Mouse (Mus musculus): ENCODE data around the gene Zbtb9. TPM values are rescaled to one million over a fixed set of nuclear protein-coding genes. Genes with fewer than 3 reads are reported as not detected.

Zbtb9 gene
- polyA plus RNA-seq, 1 experiment: 10.4 TPM

DNA sequence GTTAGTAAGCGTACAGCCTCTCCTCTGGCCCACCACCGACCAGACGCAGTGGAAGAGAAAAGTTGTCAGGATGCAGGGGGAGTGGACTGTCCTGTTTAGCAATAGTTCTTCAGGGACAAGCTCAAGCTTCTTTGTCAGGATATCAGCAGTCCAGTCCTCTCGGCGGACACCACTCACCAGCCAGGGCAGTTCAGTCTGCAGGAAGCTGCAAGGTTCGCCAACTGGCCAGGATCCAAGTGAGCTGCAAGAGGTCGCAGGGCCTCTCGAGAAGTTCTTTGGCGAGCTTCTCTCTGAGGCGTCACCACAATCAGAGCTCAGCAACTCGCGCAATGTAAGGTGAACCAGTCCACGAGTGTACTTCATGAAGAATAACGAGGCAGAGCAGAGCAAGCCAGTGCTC, 21.4 kb downstream of the Zbtb9 start:
- no peaks in the 10 kb centered on the region for H3K4me1 ChIP-seq (ENCODE audit: control insufficient read depth, insufficient read depth, low read length)
- TF ChIP-seq CTCF (IDR thresholded peaks at IDR 0.05; ENCODE audit: low read depth, low read length): no peak
- TF ChIP-seq POLR2A (IDR thresholded peaks at IDR 0.05; ENCODE audit: borderline replicate concordance, low read depth, low read length): no peak

DNA sequence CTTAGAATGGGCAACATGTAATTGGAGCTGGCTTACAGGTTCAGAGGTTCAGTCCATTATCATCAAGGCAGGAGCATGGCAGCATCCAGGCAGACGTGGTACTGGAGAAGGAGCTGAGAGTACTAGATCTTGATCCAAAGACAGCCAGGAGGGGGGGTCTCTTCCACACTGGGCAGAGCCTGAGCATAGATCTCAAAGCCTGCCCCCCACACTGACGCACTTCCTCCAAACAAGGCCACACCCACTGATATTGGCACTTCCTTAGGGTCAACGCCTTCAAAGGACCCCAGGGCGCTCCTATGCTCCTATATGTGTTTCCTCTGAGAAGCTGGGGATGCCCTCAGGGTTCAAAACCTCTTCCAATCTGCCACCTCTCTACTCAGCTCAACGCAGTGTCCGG, 22.0 kb downstream of the Zbtb9 start:
- Histone ChIP-seq H3K27ac (ENCODE audit: insufficient read depth, low read depth, low read length) (no peak overlapping the region), H3K4me3 (ENCODE audit: insufficient read depth, low read length) (no peak overlapping the region), H3K4me1 (ENCODE audit: control insufficient read depth, insufficient read depth, low read length) (no peaks in the 10 kb centered on the region)
- TF ChIP-seq CTCF (IDR thresholded peaks at IDR 0.05; ENCODE audit: low read depth, low read length) (no peak), POLR2A (IDR thresholded peaks at IDR 0.05; ENCODE audit: borderline replicate concordance, low read depth, low read length) (no peak)

More for the DNA sequence above, 21.4 kb downstream of the Zbtb9 start:
- H3K4me3 ChIP-seq (ENCODE audit: insufficient read depth, low read length): no peak overlapping the region
- no peak overlapping the region for H3K27ac ChIP-seq (ENCODE audit: insufficient read depth, low read depth, low read length)

DNA sequence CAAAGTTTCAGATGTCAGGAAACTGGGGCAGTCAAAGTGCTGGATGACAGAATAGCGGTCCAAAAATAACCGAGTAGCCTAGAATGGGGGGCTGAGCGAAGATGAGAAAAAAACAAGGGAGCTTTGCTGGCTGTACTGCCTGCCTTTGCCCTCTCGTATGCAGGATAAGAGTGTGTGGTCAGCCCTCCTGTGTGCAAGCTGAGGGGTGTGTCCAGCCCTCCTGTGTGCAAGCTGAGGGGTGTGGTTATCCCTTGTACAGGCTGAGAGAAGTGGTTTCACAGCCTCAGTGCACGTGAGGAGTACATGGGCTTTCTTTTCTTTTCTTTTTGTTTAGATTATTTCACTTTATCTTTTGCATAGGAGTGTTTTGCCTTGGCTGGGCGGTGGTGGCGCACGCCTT, 22.6 kb downstream of the Zbtb9 start:
- H3K4me3 ChIP-seq (ENCODE audit: insufficient read depth, low read length): no peak overlapping the region
- H3K27ac ChIP-seq (ENCODE audit: insufficient read depth, low read depth, low read length): no peak overlapping the region
- TF ChIP-seq POLR2A (IDR thresholded peaks at IDR 0.05; ENCODE audit: borderline replicate concordance, low read depth, low read length) (no peak), CTCF (IDR thresholded peaks at IDR 0.05; ENCODE audit: low read depth, low read length) (no peak)
- no peaks in the 10 kb centered on the region for H3K4me1 ChIP-seq (ENCODE audit: control insufficient read depth, insufficient read depth, low read length)

DNA sequence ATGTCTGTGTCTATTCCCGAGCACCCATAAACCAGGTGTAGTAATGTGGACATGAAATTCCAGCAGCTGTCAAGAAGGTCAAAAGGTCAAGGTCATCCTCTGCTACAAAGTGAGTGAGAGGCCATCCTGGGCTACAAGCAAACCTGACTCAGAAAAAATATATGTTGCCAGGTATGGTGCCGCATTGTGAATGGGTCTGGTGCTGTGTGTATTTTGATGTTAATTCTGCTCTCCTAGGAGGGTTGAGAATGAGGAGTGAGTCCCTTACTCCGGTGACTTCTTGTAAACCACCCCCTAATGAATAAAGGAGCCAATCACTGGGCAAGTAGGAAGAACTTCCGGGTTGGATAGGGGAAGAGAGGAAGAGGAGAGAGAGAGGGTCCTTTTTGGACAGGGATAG, 24.7 kb downstream of the Zbtb9 start:
- Histone ChIP-seq H3K4me1 (ENCODE audit: control insufficient read depth, insufficient read depth, low read length) (no peaks in the 10 kb centered on the region), H3K4me3 (ENCODE audit: insufficient read depth, low read length) (no peak overlapping the region), H3K27ac (ENCODE audit: insufficient read depth, low read depth, low read length) (no peak overlapping the region)
- no peak for TF ChIP-seq CTCF (IDR thresholded peaks at IDR 0.05; ENCODE audit: low read depth, low read length)
- TF ChIP-seq POLR2A (IDR thresholded peaks at IDR 0.05; ENCODE audit: borderline replicate concordance, low read depth, low read length): no peak

DNA sequence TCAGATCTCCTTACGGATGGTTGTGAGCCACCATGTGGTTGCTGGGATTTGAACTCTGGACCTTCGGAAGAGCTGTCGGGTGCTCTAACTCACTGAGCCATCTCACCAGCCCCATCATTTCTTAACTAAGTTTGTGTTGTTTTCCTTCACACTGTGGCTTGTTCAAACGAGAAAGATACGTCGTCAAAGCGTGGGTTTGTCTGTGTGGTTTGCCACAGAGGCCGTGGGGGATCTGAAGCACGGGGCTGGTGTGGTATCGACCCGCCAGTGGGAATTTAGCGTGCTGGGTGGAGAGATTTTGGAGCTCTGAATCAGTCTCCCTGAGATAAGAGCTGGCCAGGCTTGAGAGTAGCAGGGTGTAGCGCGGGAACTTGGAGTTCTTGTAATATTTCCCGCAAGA, 25.3 kb downstream of the Zbtb9 start:
- TF ChIP-seq CTCF (IDR thresholded peaks at IDR 0.05; ENCODE audit: low read depth, low read length) (no peak), POLR2A (IDR thresholded peaks at IDR 0.05; ENCODE audit: borderline replicate concordance, low read depth, low read length) (no peak)
- Histone ChIP-seq H3K27ac (ENCODE audit: insufficient read depth, low read depth, low read length) (no peak overlapping the region), H3K4me3 (ENCODE audit: insufficient read depth, low read length) (no peak overlapping the region), H3K4me1 (ENCODE audit: control insufficient read depth, insufficient read depth, low read length) (no peaks in the 10 kb centered on the region)

DNA sequence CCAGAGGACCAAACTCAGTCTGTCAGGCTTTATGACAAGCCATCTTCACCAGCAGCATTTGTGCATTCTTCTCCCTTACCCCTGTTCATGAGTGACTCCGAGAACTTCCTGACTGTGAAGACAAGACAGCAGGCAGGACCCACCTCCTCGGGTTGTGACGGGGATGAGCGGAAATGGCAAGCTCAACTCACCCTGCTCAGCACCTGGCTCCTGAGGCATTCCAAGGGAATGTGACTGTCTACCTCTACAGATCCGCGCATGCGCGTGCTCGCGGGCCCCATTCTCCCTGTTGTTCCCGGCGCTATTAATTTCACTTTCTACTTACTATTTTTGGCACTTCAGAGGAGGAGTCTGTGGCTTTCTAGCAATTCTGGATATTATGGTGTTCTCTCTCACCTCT, 27.0 kb downstream of the Zbtb9 start:
- H3K27ac ChIP-seq (ENCODE audit: insufficient read depth, low read depth, low read length): no peak overlapping the region
- no peak for TF ChIP-seq CTCF (IDR thresholded peaks at IDR 0.05; ENCODE audit: low read depth, low read length)
- no peak for TF ChIP-seq POLR2A (IDR thresholded peaks at IDR 0.05; ENCODE audit: borderline replicate concordance, low read depth, low read length)
- H3K4me3 ChIP-seq (ENCODE audit: insufficient read depth, low read length): no peak overlapping the region
- H3K4me1 ChIP-seq (ENCODE audit: control insufficient read depth, insufficient read depth, low read length): no peaks in the 10 kb centered on the region

DNA sequence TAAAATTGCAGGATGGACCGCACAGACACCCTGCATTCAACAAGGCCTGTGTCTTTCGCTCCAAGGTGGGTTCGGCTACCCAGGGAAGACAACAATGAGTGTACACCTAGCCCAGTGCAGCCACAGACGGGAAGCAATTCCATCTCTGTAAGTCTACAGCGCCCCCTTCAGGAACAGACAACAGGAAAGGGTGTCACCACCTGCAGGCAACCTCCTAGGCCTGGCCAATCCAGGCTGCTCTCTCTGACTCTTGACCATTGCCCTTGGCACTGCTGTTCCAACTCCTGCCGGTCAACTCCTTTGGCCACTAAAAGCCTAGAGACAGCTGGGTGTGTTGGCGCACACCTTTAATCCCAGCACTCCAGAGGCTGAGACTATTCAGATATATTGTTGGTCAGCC, 28.2 kb downstream of the Zbtb9 start:
- Histone ChIP-seq H3K4me3 (ENCODE audit: insufficient read depth, low read length) (no peak overlapping the region), H3K4me1 (ENCODE audit: control insufficient read depth, insufficient read depth, low read length) (peaks cover 10% of the 10 kb centered on the region), H3K27ac (ENCODE audit: insufficient read depth, low read depth, low read length) (no peak overlapping the region)
- peak; percentile 41; the same call in 1 of the 2 replicates for TF ChIP-seq CTCF (IDR thresholded peaks at IDR 0.05; ENCODE audit: low read depth, low read length)
- no peak for TF ChIP-seq POLR2A (IDR thresholded peaks at IDR 0.05; ENCODE audit: borderline replicate concordance, low read depth, low read length)

DNA sequence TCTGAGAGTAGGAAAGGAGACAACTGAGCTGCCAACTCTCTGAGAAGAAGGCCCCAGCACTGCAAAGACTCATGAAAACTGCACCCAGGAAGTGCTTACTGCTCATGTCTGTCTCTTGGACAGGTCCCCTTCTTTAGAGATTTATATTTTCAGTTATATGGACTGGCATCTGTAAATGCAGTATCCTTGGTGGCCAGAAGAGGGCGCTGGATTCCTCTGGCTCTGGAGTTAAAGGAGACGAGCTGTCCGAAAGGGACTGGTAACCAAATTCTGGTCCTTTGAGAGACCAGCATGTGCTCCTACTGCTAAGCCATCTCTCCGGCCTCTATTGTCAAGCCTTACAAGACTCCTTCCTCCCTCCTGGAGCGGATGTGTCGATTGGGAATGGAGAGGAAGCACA, 28.9 kb downstream of the Zbtb9 start:
- no peak for TF ChIP-seq POLR2A (IDR thresholded peaks at IDR 0.05; ENCODE audit: borderline replicate concordance, low read depth, low read length)
- peak; percentile 79 for TF ChIP-seq CTCF (IDR thresholded peaks at IDR 0.05; ENCODE audit: low read depth, low read length)
- no peak overlapping the region for H3K4me3 ChIP-seq (ENCODE audit: insufficient read depth, low read length)
- H3K4me1 ChIP-seq (ENCODE audit: control insufficient read depth, insufficient read depth, low read length): peaks cover 12% of the 10 kb centered on the region
- H3K27ac ChIP-seq (ENCODE audit: insufficient read depth, low read depth, low read length): no peak overlapping the region

DNA sequence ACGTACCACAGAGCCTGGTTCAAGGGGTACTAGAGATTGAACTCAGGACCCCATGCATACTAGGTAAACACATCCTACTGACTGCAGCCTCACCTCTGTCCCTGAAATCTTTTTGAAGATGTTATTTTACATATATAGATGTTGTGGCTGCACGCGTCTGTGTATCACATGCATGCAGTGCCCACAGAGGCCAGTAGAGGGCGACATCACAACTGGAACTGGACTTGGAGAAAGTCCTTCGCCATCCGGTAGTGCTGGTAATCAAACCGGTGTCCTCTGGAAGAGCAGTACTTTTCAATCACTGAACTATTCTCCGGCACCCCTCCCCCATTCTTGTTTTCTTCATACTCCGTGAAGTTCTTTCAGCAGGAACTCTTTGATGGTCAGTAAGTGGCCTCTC, 31.5 kb downstream of the Zbtb9 start:
- no peak overlapping the region for H3K4me3 ChIP-seq (ENCODE audit: insufficient read depth, low read length)
- TF ChIP-seq POLR2A (IDR thresholded peaks at IDR 0.05; ENCODE audit: borderline replicate concordance, low read depth, low read length): no peak
- peak; percentile 91 for TF ChIP-seq CTCF (IDR thresholded peaks at IDR 0.05; ENCODE audit: low read depth, low read length)
- no peak overlapping the region for H3K27ac ChIP-seq (ENCODE audit: insufficient read depth, low read depth, low read length)
- H3K4me1 ChIP-seq (ENCODE audit: control insufficient read depth, insufficient read depth, low read length): peaks cover 18% of the 10 kb centered on the region

DNA sequence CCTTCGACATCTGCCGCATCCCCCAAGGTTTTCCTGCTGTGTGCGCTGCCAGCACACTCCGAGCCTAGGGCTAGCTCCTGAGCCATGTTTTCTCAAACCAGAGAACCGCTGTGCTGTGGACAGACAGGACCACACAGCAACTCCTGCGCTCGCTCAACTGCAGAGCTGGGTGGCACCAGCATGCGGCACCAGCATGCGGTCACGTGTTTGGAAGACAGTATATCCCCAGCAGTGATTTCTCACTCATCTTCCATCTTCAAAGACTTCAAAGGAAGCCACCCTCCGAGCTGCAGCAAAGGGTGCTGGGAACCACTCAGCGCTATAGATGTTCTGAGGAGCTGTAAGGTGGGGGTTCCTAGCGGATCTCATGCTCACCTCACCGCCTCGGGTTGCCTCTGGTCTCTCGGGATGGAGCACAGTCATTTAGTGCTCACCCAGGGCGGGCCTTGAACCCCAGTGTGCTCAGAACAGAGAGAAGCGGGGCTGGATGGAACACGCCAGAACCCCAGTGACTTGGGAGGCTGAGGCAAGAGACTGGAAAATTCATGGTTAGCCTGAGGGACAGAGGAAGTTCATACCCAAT, 32.0 kb downstream of the Zbtb9 start:
- H3K27ac ChIP-seq (ENCODE audit: insufficient read depth, low read depth, low read length): peak overlapping the region; percentile 46
- no peak for TF ChIP-seq POLR2A (IDR thresholded peaks at IDR 0.05; ENCODE audit: borderline replicate concordance, low read depth, low read length)
- TF ChIP-seq CTCF (IDR thresholded peaks at IDR 0.05; ENCODE audit: low read depth, low read length): no peak
- no peak overlapping the region for H3K4me3 ChIP-seq (ENCODE audit: insufficient read depth, low read length)
- peaks cover 18% of the 10 kb centered on the region for H3K4me1 ChIP-seq (ENCODE audit: control insufficient read depth, insufficient read depth, low read length)

DNA sequence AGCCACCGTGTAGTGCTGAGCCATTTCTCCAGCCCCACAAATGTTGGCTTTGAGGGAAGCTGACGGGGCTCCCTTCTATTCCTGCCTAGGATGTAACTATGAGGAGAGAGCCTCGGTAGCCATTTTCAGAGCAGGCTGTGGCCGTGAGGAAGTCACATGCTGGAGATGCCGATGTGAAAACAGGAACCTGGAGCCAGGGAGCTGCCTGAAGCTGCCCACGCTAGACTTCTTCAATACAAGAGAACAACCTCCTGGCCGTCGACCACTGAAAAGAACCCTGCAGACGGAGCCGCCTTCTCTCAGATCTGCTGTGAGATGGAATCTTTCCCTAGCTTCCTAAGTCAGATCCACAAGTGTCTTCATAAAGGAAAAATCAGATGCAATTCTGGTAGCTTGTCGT, 32.7 kb downstream of the Zbtb9 start:
- Histone ChIP-seq H3K27ac (ENCODE audit: insufficient read depth, low read depth, low read length) (peak overlapping the region; percentile 46), H3K4me3 (ENCODE audit: insufficient read depth, low read length) (no peak overlapping the region), H3K4me1 (ENCODE audit: control insufficient read depth, insufficient read depth, low read length) (peaks cover 18% of the 10 kb centered on the region)
- TF ChIP-seq POLR2A (IDR thresholded peaks at IDR 0.05; ENCODE audit: borderline replicate concordance, low read depth, low read length) (no peak), CTCF (IDR thresholded peaks at IDR 0.05; ENCODE audit: low read depth, low read length) (no peak)
